Mouse (Mus musculus) frontal cortex, postnatal 25 days (tissue): ENCODE measurements at regions not wholly inside any gene's neighbourhood (a gene's known extent, or its start where the extent isn't known, plus 50 kb on each side); places are given as distances from the start of the nearest gene placed in this dataset.

Experiments used
- DNase-seq, 2 experiments: peaks; one replicate each; pipeline ENCODE4 v3.0.0; 2022; ENCODE audit warnings: low spot score in 2 of 2

- DNase-seq, result no peak
Observed at GRCm38 (mm10) chr12:107026821-107027220, 461.6 kb upstream of the 3110018I06Rik start.

GRCm38 (mm10) chr12:107027842-107028549, 460.4 kb upstream of the 3110018I06Rik start:
- DNase-seq, result no peak

GRCm38 (mm10) chr12:107028985-107029384, 459.4 kb upstream of the 3110018I06Rik start:
- no peak for DNase-seq

- DNase-seq, result no peak
Observed at GRCm38 (mm10) chr12:107036357-107036756, 452.1 kb upstream of the 3110018I06Rik start.

GRCm38 (mm10) chr12:107041927-107042652, 446.3 kb upstream of the 3110018I06Rik start:
- DNase-seq, result no peak

- DNase-seq, result no peak
Observed at GRCm38 (mm10) chr12:107046496-107046895, 441.9 kb upstream of the 3110018I06Rik start.

- DNase-seq, result no peak
Observed at GRCm38 (mm10) chr12:107047059-107047531, 441.3 kb upstream of the 3110018I06Rik start.

GRCm38 (mm10) chr12:107050891-107051635, 437.4 kb upstream of the 3110018I06Rik start:
- DNase-seq, result no peak

GRCm38 (mm10) chr12:107052136-107052535, 436.3 kb upstream of the 3110018I06Rik start:
- peak; percentile 9 to 24 for DNase-seq

- DNase-seq, result no peak
Observed at GRCm38 (mm10) chr12:107056553-107056952, 431.9 kb upstream of the 3110018I06Rik start.

GRCm38 (mm10) chr12:107060514-107060913, 427.9 kb upstream of the 3110018I06Rik start:
- DNase-seq, result no peak

GRCm38 (mm10) chr12:107067346-107067745, 421.1 kb upstream of the 3110018I06Rik start:
- DNase-seq, result no peak

- DNase-seq, result no peak
Observed at GRCm38 (mm10) chr12:107082541-107082940, 405.9 kb upstream of the 3110018I06Rik start.

- no peak for DNase-seq
Observed at GRCm38 (mm10) chr12:107085058-107085905, 403.1 kb upstream of the 3110018I06Rik start.

- DNase-seq, result peak; percentile 28 to 36
Observed at GRCm38 (mm10) chr12:107085906-107086655, 402.4 kb upstream of the 3110018I06Rik start.

GRCm38 (mm10) chr12:107092151-107092550, 396.3 kb upstream of the 3110018I06Rik start:
- DNase-seq, result no peak

- peak; percentile 25 to 29 for DNase-seq
Observed at GRCm38 (mm10) chr12:107093326-107093725, 395.1 kb upstream of the 3110018I06Rik start.

GRCm38 (mm10) chr12:107095409-107095808, 393.0 kb upstream of the 3110018I06Rik start:
- DNase-seq, result no peak

GRCm38 (mm10) chr12:107104570-107104969, 383.9 kb upstream of the 3110018I06Rik start:
- DNase-seq, result no peak

GRCm38 (mm10) chr12:107105017-107105416, 383.4 kb upstream of the 3110018I06Rik start:
- no peak for DNase-seq
